Mouse (Mus musculus) liver, embryonic 13.5 days (tissue): Measurements from ENCODE around the gene Gm3646. TPM values are rescaled to one million over a fixed set of nuclear protein-coding genes. Genes with fewer than 3 reads are reported as not detected.
A peak's percentile ranks its signal among the peaks of the same experiment; 100 is the strongest.

ENCODE experiments used
- ATAC-seq: fragments of 200-750 bp; cut with Nextera tagmentation; 2 replicates; pipeline ENCODE4 v1.8.0; 2017; ENCODE audit warnings: low read depth, mild to moderate bottlenecking, moderate number of reproducible peaks, moderate library complexity
- DNase-seq: peaks from one replicate; pipeline ENCODE4 v3.0.0; 2022
- H3K27ac ChIP-seq: fragments of 300-500 bp; sonication (generic); 2 replicates; pipeline ENCODE4 v1.5.1; 2015; ENCODE audit warnings: moderate library complexity, mild to moderate bottlenecking, inconsistent platforms
- H3K27me3 ChIP-seq: fragments of 300-500 bp; sonication (generic); 2 replicates; pipeline ENCODE4 v1.6.1; 2015; ENCODE audit warnings: mild to moderate bottlenecking, inconsistent platforms
- H3K36me3 ChIP-seq: fragments of 300-500 bp; sonication (generic); 2 replicates; pipeline ENCODE4 v1.6.1; 2015; ENCODE audit warnings: mild to moderate bottlenecking, inconsistent platforms
- H3K4me1 ChIP-seq: fragments of 300-500 bp; sonication (generic); replicated peaks from 2 replicates; pipeline ENCODE4 v1.6.1; 2015; ENCODE audit warnings: inconsistent platforms
- H3K4me2 ChIP-seq: fragments of 300-500 bp; sonication (generic); 2 replicates; pipeline ENCODE4 v1.6.1; 2015; ENCODE audit warnings: inconsistent platforms, mild to moderate bottlenecking, moderate library complexity
- H3K4me3 ChIP-seq: fragments of 300-500 bp; sonication (generic); replicated peaks from 2 replicates; pipeline ENCODE4 v1.5.1; 2015; ENCODE audit warnings: mild to moderate bottlenecking, inconsistent platforms
- H3K9ac ChIP-seq: fragments of 300-500 bp; sonication (generic); 2 replicates; pipeline ENCODE4 v1.6.1; 2015; ENCODE audit warnings: mild to moderate bottlenecking, inconsistent platforms
- H3K9me3 ChIP-seq: fragments of 300-500 bp; sonication (generic); replicated peaks from 2 replicates; pipeline ENCODE4 v1.6.1; 2016; ENCODE audit warnings: inconsistent platforms
- WGBS: fragments of 180-500 bp; shearing (Covaris S2); methylation state at CpG from one replicate; pipeline ENCODE4 v1.1.7; 2015; ENCODE audit not compliant: insufficient replicate concordance; 5-methylcytosine and 5-hydroxymethylcytosine counted together
- polyA plus RNA-seq: library from polyadenylated mRNA; unstranded; fragments of >200 nt; fragmentation: Nextera tagmentation; extraction: Ambion mirVana; gene quantifications from 2 replicates; pipeline ENCODE4 v1.2.1, GENCODE M21; 2015

The Gm3646 gene
- polyA plus RNA-seq, 1 experiment from 2014 or later, result not detected

GRCm38 (mm10) chr1:39830786-39831593 is 25.9 kb upstream of the Gm3646 start:
- Histone ChIP-seq H3K4me2 (no peak overlapping the region), H3K27ac (no peak overlapping the region), H3K9ac (no peak overlapping the region), H3K9me3 (no peaks in the 10 kb centered on the region), H3K36me3 (no peaks in the 10 kb centered on the region), H3K4me1 (no peaks in the 10 kb centered on the region), H3K4me3 (no peak overlapping the region), H3K27me3 (no peaks in the 10 kb centered on the region)
- DNase-seq (no peak), ATAC-seq (no peak)
- WGBS, result 69% methylated on average over 11 of the region's 11 CpGs

- no peaks in the 10 kb centered on the region for H3K9me3 ChIP-seq
- H3K27ac ChIP-seq, result no peak overlapping the region
- H3K4me3 ChIP-seq, result no peak overlapping the region
- no peak overlapping the region for H3K4me2 ChIP-seq
- WGBS, result 33% methylated on average over 4 of the region's 4 CpGs
- no peak overlapping the region for H3K9ac ChIP-seq
- H3K4me1 ChIP-seq, result no peaks in the 10 kb centered on the region
- DNase-seq (no peak), ATAC-seq (no peak)
- H3K36me3 ChIP-seq, result no peaks in the 10 kb centered on the region
- no peaks in the 10 kb centered on the region for H3K27me3 ChIP-seq
These were observed 19.8 kb upstream of the Gm3646 start for GRCm38 (mm10) chr1:39824902-39825301.

- Histone ChIP-seq H3K4me3 (no peak overlapping the region), H3K4me1 (no peaks in the 10 kb centered on the region), H3K36me3 (no peaks in the 10 kb centered on the region), H3K9ac (no peak overlapping the region), H3K4me2 (no peak overlapping the region), H3K27me3 (no peaks in the 10 kb centered on the region), H3K9me3 (no peaks in the 10 kb centered on the region), H3K27ac (no peak overlapping the region)
- WGBS, result 59% methylated on average over 4 of the region's 4 CpGs
- ATAC-seq, result no peak
- DNase-seq, result no peak
These were observed 19.1 kb upstream of the Gm3646 start for GRCm38 (mm10) chr1:39824240-39824639.

DNA sequence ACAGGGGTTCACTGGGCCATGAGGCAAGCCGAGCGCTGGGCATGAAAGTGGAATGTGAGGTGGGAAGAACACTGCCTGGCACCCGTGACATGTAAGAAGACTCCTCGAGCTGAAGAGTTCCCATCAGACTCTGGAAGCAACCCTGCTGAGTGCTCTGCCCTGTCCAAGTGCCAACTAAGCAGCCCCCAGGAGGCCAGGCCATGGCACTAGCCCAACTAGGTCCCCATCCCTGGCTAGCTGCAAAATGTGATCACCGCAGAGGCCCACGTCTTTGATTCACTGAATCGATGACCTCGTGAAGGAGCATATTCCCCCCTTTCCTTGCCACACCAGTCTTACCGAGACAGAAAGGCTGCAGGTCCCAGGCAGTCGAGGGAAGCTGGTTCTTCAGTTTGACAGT is 14.5 kb upstream of the Gm3646 start:
- no peaks in the 10 kb centered on the region for H3K27me3 ChIP-seq
- ATAC-seq, result no peak
- no peaks in the 10 kb centered on the region for H3K36me3 ChIP-seq
- DNase-seq, result no peak
- H3K4me1 ChIP-seq, result no peaks in the 10 kb centered on the region
- WGBS, result 63% methylated on average over 10 of the region's 10 CpGs
- H3K4me3 ChIP-seq, result no peak overlapping the region
- no peaks in the 10 kb centered on the region for H3K9me3 ChIP-seq
- H3K4me2 ChIP-seq, result no peak overlapping the region
- no peak overlapping the region for H3K27ac ChIP-seq
- no peak overlapping the region for H3K9ac ChIP-seq

DNA sequence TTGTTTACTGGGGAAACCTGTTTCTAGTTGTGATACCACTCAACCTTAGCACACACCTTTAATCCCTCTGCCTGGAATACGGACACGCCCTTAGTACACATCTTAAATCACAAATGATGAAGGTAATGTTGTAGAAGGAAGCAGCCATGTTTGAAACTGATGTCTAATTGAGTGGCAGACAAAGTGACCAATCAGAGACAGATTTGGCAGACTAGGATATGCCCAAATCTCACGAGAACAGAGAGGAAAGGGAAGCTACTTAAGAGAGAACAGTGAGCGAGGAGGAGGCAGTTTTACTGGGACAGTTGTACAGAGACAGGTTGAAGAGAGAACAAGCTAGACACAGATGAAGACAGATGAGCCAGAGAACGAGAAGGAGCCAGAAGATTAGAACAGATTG is 10.6 kb upstream of the Gm3646 start:
- no peaks in the 10 kb centered on the region for H3K9me3 ChIP-seq
- H3K4me1 ChIP-seq, result peaks cover 8% of the 10 kb centered on the region; the same call in 1 of the 2 replicates
- no peak for ATAC-seq
- no peak overlapping the region for H3K4me3 ChIP-seq
- H3K27ac ChIP-seq, result no peak overlapping the region
- no peak for DNase-seq
- H3K27me3 ChIP-seq, result no peaks in the 10 kb centered on the region
- no peak overlapping the region for H3K4me2 ChIP-seq
- 58% methylated on average over 5 of the region's 5 CpGs for WGBS
- H3K9ac ChIP-seq, result no peak overlapping the region
- H3K36me3 ChIP-seq, result no peaks in the 10 kb centered on the region

DNA sequence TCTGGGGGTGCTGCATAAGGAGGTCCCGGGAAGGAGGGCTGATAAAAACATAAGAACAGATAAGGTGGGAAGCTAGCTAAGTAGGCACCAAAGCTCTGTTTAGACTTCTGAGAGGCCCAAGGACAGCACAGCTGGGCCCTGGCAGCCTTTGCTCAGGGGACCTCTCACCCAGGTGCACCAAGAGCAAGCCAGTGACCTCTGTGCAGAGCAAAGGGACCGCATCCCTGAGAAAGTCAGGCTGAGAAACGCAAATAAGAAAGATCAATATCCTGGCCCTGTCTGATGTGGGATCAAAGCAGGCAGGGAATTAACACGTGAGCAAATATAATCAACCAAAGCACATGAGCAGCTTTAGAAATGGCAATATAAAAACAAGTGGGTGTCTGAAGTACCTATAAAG is 7.9 kb upstream of the Gm3646 start:
- Histone ChIP-seq H3K9me3 (no peaks in the 10 kb centered on the region), H3K27me3 (no peaks in the 10 kb centered on the region), H3K27ac (peak overlapping the region; percentile 45; the same call in 1 of the 2 replicates), H3K4me2 (no peak overlapping the region), H3K4me1 (peaks cover 8% of the 10 kb centered on the region; the same call in 1 of the 2 replicates), H3K36me3 (no peaks in the 10 kb centered on the region), H3K9ac (no peak overlapping the region), H3K4me3 (no peak overlapping the region)
- 59% methylated on average over 4 of the region's 4 CpGs for whole genome bisulfite sequencing
- ATAC-seq (peak; percentile 63; the same call in 1 of the 2 replicates), DNase-seq (no peak)

DNA sequence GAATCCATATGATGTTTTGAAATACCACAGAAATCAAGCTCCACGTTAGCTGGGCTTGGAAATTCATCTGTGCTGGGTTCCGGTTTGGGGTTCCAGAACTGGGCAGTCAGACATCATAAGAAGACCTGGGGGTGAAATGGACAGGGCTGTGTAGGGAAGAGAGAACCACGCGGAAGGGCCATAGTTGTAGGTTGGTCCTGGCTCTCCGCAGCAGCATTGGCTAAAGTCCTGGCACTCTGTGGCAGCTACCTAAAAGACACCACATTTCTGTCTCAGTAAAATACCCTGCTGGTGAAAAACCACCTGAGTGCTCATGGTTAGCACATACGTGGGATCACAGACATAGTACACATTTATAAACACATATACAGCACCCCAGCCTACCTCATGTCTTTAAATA is 343 bp downstream of the Gm3646 start:
- H3K27me3 ChIP-seq, result no peaks in the 10 kb centered on the region
- no peaks in the 10 kb centered on the region for H3K4me1 ChIP-seq
- H3K36me3 ChIP-seq, result no peaks in the 10 kb centered on the region
- DNase-seq (no peak), ATAC-seq (no peak)
- no peak overlapping the region for H3K4me3 ChIP-seq
- 72% methylated on average over 6 of the region's 6 CpGs for WGBS
- no peak overlapping the region for H3K9ac ChIP-seq
- no peaks in the 10 kb centered on the region for H3K9me3 ChIP-seq
- H3K4me2 ChIP-seq, result no peak overlapping the region
- no peak overlapping the region for H3K27ac ChIP-seq

DNA sequence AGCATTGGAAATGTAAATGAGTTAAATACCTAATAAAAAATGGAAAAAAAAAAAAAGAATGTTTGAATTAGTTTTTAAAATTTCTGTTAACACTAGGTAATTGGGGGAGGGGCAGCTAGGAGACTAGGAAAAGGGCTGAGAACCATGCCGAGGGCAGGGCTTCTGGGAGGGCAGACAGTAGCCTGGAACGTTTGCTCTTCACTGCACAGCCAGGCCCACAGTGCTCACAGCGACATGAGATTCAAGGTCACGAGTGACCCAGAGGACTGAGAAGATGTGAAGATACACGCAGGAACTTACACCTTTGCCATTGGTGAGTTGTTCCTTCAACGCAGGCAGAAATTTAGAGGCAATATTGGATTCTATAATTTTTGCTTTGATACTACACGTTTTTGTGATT is 2.2 kb downstream of the Gm3646 start:
- no peak overlapping the region for H3K4me3 ChIP-seq
- no peaks in the 10 kb centered on the region for H3K4me1 ChIP-seq
- 59% methylated on average over 7 of the region's 7 CpGs for WGBS
- H3K36me3 ChIP-seq, result no peaks in the 10 kb centered on the region
- H3K9me3 ChIP-seq, result no peaks in the 10 kb centered on the region
- DNase-seq, result no peak
- H3K9ac ChIP-seq, result no peak overlapping the region
- H3K27me3 ChIP-seq, result no peaks in the 10 kb centered on the region
- H3K27ac ChIP-seq, result no peak overlapping the region
- H3K4me2 ChIP-seq, result no peak overlapping the region
- ATAC-seq, result no peak

- no peaks in the 10 kb centered on the region for H3K27me3 ChIP-seq
- DNase-seq (no peak), ATAC-seq (no peak)
- no peak overlapping the region for H3K4me3 ChIP-seq
- no peak overlapping the region for H3K4me2 ChIP-seq
- H3K4me1 ChIP-seq, result no peaks in the 10 kb centered on the region
- 79% methylated on average over 6 of the region's 6 CpGs for WGBS
- H3K27ac ChIP-seq, result no peak overlapping the region
- no peaks in the 10 kb centered on the region for H3K36me3 ChIP-seq
- H3K9me3 ChIP-seq, result 0 out of 2 replicates have a peak, but pooled peaks cover 4% of the 10 kb centered on the region
- H3K9ac ChIP-seq, result no peak overlapping the region
These were observed 7.6 kb downstream of the Gm3646 start for GRCm38 (mm10) chr1:39797496-39797895.

- DNase-seq, result no peak
- ATAC-seq, result no peak
- Histone ChIP-seq H3K4me3 (no peak overlapping the region), H3K4me2 (no peak overlapping the region), H3K27me3 (no peaks in the 10 kb centered on the region), H3K36me3 (no peaks in the 10 kb centered on the region), H3K4me1 (no peaks in the 10 kb centered on the region), H3K9me3 (0 out of 2 replicates have a peak, but pooled peaks cover 4% of the 10 kb centered on the region), H3K9ac (no peak overlapping the region), H3K27ac (no peak overlapping the region)
- WGBS, result 64% methylated on average over 3 of the region's 3 CpGs
These were observed 8.4 kb downstream of the Gm3646 start for GRCm38 (mm10) chr1:39796765-39797164.

GRCm38 (mm10) chr1:39784632-39785031 is 20.5 kb downstream of the Gm3646 start:
- H3K4me3 ChIP-seq, result no peak overlapping the region
- H3K9me3 ChIP-seq, result no peaks in the 10 kb centered on the region
- no peak overlapping the region for H3K9ac ChIP-seq
- 37% methylated on average over 5 of the region's 5 CpGs for WGBS
- ATAC-seq (no peak), DNase-seq (no peak)
- H3K27me3 ChIP-seq, result no peaks in the 10 kb centered on the region
- H3K36me3 ChIP-seq, result no peaks in the 10 kb centered on the region
- H3K4me2 ChIP-seq, result no peak overlapping the region
- no peak overlapping the region for H3K27ac ChIP-seq
- peaks cover under 1% of the 10 kb centered on the region; the same call in 1 of the 2 replicates for H3K4me1 ChIP-seq

GRCm38 (mm10) chr1:39781835-39782234 is 23.3 kb downstream of the Gm3646 start:
- Histone ChIP-seq H3K36me3 (no peaks in the 10 kb centered on the region), H3K4me3 (no peak overlapping the region), H3K9me3 (no peaks in the 10 kb centered on the region), H3K9ac (no peak overlapping the region), H3K27me3 (no peaks in the 10 kb centered on the region), H3K27ac (no peak overlapping the region), H3K4me2 (no peak overlapping the region), H3K4me1 (peaks cover 9% of the 10 kb centered on the region; the same call in 1 of the 2 replicates)
- 55% methylated on average over 6 of the region's 6 CpGs for WGBS
- ATAC-seq, result no peak
- DNase-seq, result no peak
